Mouse (Mus musculus): ENCODE results near the gene Slc6a19. TPM values are rescaled to one million over a fixed set of nuclear protein-coding genes. Genes with fewer than 3 reads are reported as not detected.
"Not testable (repeated sequence)": the region's sequence is repeated elsewhere in the genome, so short reads cannot be mapped to it uniquely, and the experiment has no call there.

Slc6a19 gene
- total and polyA plus RNA-seq, 2 experiments = 0.28 to 0.33 TPM

DNA sequence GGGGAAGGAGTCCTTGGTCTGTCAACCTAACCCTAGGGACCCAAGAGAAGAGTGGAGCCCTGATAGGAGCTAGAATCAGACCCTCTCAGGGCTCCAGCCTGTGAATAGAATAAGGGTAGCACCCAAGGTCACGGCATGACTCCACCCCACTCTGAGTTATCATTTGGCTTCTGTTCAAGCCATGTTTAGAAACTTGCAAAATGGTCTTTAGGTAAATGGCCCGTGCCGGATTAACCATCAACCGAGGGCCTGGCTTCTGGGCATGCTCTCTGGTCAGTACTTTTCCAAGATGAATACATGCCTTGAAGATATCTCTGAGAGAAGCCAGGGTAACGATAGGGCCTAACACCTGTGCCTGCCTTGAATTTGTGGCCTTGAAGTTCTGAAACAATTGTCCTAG lies 6.6 kb upstream of the Slc6a19 start:
- Histone ChIP-seq H3K36me3 (ENCODE audit: control insufficient read depth, insufficient read depth, low read length) (no peaks in the 10 kb centered on the region), H3K4me3 (ENCODE audit: insufficient read depth, low read depth, low read length) (no peak overlapping the region), H3K27ac (replicated peaks; ENCODE audit: insufficient read depth, low read depth, low read length) (no peak overlapping the region), H3K27me3 (ENCODE audit: control insufficient read depth, insufficient read depth, low read length) (no peaks in the 10 kb centered on the region), H3K9ac (ENCODE audit: low read depth, low read length) (no peak overlapping the region), H3K4me1 (ENCODE audit: control insufficient read depth, insufficient read depth, low read length) (no peaks in the 10 kb centered on the region), H3K79me2 (ENCODE audit: control insufficient read depth, insufficient read depth, low read length) (no peaks in the 10 kb centered on the region)
- WGBS = 42% methylated on average over 5 of the region's 5 CpGs
- TF ChIP-seq POLR2A (IDR thresholded peaks at IDR 0.05; ENCODE audit: extremely low read depth, insufficient read depth, low read length) (no peak), CTCF (IDR thresholded peaks at IDR 0.05; ENCODE audit: low read depth, low read length) (no peak)
- DNase-seq (ENCODE audit: extremely low read depth, low read depth, low spot score) = no peak

DNA sequence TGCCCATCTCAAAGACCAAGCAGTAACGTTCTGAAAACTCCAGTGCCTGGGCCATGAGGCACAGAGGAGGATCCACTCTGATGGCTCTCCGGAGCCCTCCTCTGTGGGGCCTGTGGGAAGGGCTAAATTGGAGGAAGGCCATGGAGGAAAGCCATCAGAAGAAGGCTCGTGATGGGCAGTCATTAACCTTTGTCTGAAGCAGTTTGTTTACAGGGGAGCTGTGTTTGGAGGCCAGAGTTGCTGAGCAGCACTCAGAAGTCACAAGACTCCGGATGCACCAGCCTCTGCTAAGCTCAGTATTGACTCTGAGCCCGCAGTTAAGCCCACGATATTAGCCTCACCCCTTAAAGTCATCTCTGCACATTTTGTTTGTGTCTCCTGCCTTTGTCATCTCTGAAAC lies 4.8 kb upstream of the Slc6a19 start:
- Histone ChIP-seq H3K27me3 (ENCODE audit: control insufficient read depth, insufficient read depth, low read length) (no peaks in the 10 kb centered on the region), H3K27ac (replicated peaks; ENCODE audit: insufficient read depth, low read depth, low read length) (no peak overlapping the region), H3K9ac (ENCODE audit: low read depth, low read length) (no peak overlapping the region), H3K4me3 (ENCODE audit: insufficient read depth, low read depth, low read length) (no peak overlapping the region), H3K4me1 (ENCODE audit: control insufficient read depth, insufficient read depth, low read length) (no peaks in the 10 kb centered on the region), H3K79me2 (ENCODE audit: control insufficient read depth, insufficient read depth, low read length) (no peaks in the 10 kb centered on the region), H3K36me3 (ENCODE audit: control insufficient read depth, insufficient read depth, low read length) (no peaks in the 10 kb centered on the region)
- WGBS = 62% methylated on average over 6 of the region's 6 CpGs
- DNase-seq (ENCODE audit: extremely low read depth, low read depth, low spot score) = no peak
- TF ChIP-seq POLR2A (IDR thresholded peaks at IDR 0.05; ENCODE audit: extremely low read depth, insufficient read depth, low read length) (no peak), CTCF (IDR thresholded peaks at IDR 0.05; ENCODE audit: low read depth, low read length) (no peak)

- 80% methylated on average over 4 of the region's 4 CpGs for WGBS
- H3K4me3 ChIP-seq (ENCODE audit: insufficient read depth, low read depth, low read length); H3K79me2 ChIP-seq (ENCODE audit: control insufficient read depth, insufficient read depth, low read length); H3K36me3 ChIP-seq (ENCODE audit: control insufficient read depth, insufficient read depth, low read length); H3K27me3 ChIP-seq (ENCODE audit: control insufficient read depth, insufficient read depth, low read length); H3K27ac ChIP-seq (replicated peaks; ENCODE audit: insufficient read depth, low read depth, low read length); H3K9ac ChIP-seq (ENCODE audit: low read depth, low read length); DNase-seq (ENCODE audit: extremely low read depth, low read depth, low spot score); H3K4me1 ChIP-seq (ENCODE audit: control insufficient read depth, insufficient read depth, low read length): not testable (repeated sequence)
These were observed 1.2 kb downstream of the Slc6a19 start for GRCm38 (mm10) chr13:73703486-73703885.

GRCm38 (mm10) chr13:73702776-73703175 lies 1.9 kb downstream of the Slc6a19 start:
- no peak overlapping the region for H3K9ac ChIP-seq (ENCODE audit: low read depth, low read length)
- H3K36me3 ChIP-seq (ENCODE audit: control insufficient read depth, insufficient read depth, low read length) = no peaks in the 10 kb centered on the region
- H3K27ac ChIP-seq (replicated peaks; ENCODE audit: insufficient read depth, low read depth, low read length) = no peak overlapping the region
- no peaks in the 10 kb centered on the region for H3K27me3 ChIP-seq (ENCODE audit: control insufficient read depth, insufficient read depth, low read length)
- 70% methylated on average over 4 of the region's 4 CpGs for WGBS
- DNase-seq (ENCODE audit: extremely low read depth, low read depth, low spot score) = no peak
- no peak overlapping the region for H3K4me3 ChIP-seq (ENCODE audit: insufficient read depth, low read depth, low read length)
- H3K79me2 ChIP-seq (ENCODE audit: control insufficient read depth, insufficient read depth, low read length) = no peaks in the 10 kb centered on the region
- H3K4me1 ChIP-seq (ENCODE audit: control insufficient read depth, insufficient read depth, low read length) = no peaks in the 10 kb centered on the region
- TF ChIP-seq POLR2A (IDR thresholded peaks at IDR 0.05; ENCODE audit: extremely low read depth, insufficient read depth, low read length) (no peak), CTCF (IDR thresholded peaks at IDR 0.05; ENCODE audit: low read depth, low read length) (no peak)

GRCm38 (mm10) chr13:73701161-73701883 lies 3.3 kb downstream of the Slc6a19 start:
- no peak overlapping the region for H3K4me3 ChIP-seq (ENCODE audit: insufficient read depth, low read depth, low read length)
- no peak overlapping the region for H3K27ac ChIP-seq (replicated peaks; ENCODE audit: insufficient read depth, low read depth, low read length)
- no peaks in the 10 kb centered on the region for H3K27me3 ChIP-seq (ENCODE audit: control insufficient read depth, insufficient read depth, low read length)
- H3K4me1 ChIP-seq (ENCODE audit: control insufficient read depth, insufficient read depth, low read length) = no peaks in the 10 kb centered on the region
- no peak overlapping the region for H3K9ac ChIP-seq (ENCODE audit: low read depth, low read length)
- DNase-seq (ENCODE audit: extremely low read depth, low read depth, low spot score) = no peak
- WGBS = 83% methylated on average over 9 of the region's 9 CpGs
- H3K79me2 ChIP-seq (ENCODE audit: control insufficient read depth, insufficient read depth, low read length) = no peaks in the 10 kb centered on the region
- H3K36me3 ChIP-seq (ENCODE audit: control insufficient read depth, insufficient read depth, low read length) = no peaks in the 10 kb centered on the region
- no peak for TF ChIP-seq CTCF (IDR thresholded peaks at IDR 0.05; ENCODE audit: low read depth, low read length)
- no peak for TF ChIP-seq POLR2A (IDR thresholded peaks at IDR 0.05; ENCODE audit: extremely low read depth, insufficient read depth, low read length)

GRCm38 (mm10) chr13:73700554-73700953 lies 4.1 kb downstream of the Slc6a19 start:
- Histone ChIP-seq H3K36me3 (ENCODE audit: control insufficient read depth, insufficient read depth, low read length) (no peaks in the 10 kb centered on the region), H3K4me3 (ENCODE audit: insufficient read depth, low read depth, low read length) (no peak overlapping the region), H3K9ac (ENCODE audit: low read depth, low read length) (no peak overlapping the region), H3K4me1 (ENCODE audit: control insufficient read depth, insufficient read depth, low read length) (no peaks in the 10 kb centered on the region), H3K27me3 (ENCODE audit: control insufficient read depth, insufficient read depth, low read length) (no peaks in the 10 kb centered on the region), H3K79me2 (ENCODE audit: control insufficient read depth, insufficient read depth, low read length) (no peaks in the 10 kb centered on the region), H3K27ac (replicated peaks; ENCODE audit: insufficient read depth, low read depth, low read length) (no peak overlapping the region)
- TF ChIP-seq CTCF (IDR thresholded peaks at IDR 0.05; ENCODE audit: low read depth, low read length) = no peak
- no peak for TF ChIP-seq POLR2A (IDR thresholded peaks at IDR 0.05; ENCODE audit: extremely low read depth, insufficient read depth, low read length)
- WGBS = 94% methylated on average over 12 of the region's 12 CpGs
- DNase-seq (ENCODE audit: extremely low read depth, low read depth, low spot score) = no peak

All from liver, adult 2 months (tissue).